Mouse (Mus musculus) spleen, postnatal 10 days (tissue): ENCODE data around the gene Mast3.
A peak's percentile ranks its signal among the peaks of the same experiment; 100 is the strongest.

Experiments used
- DNase-seq, 2 experiments: peaks; one replicate each; pipeline ENCODE4 v3.0.0; 2021 to 2022; ENCODE audit warnings: low spot score in 2 of 2

The Mast3 gene

GRCm38 (mm10) chr8:70762118-70762517 lies 42.7 kb downstream of the Mast3 start:
- DNase-seq, result peak; percentile 51 to 67

GRCm38 (mm10) chr8:70760775-70761406 lies 44.0 kb downstream of the Mast3 start, which contains the start of gene Mpv17l2:
TSS of gene Mpv17l2 (minus strand) at chr8:70760946.
- DNase-seq, result peak; percentile 90 to 96

GRCm38 (mm10) chr8:70760350-70760749 lies 44.5 kb downstream of the Mast3 start:
- peak in 1 of 2 experiments; percentile 60 for DNase-seq

GRCm38 (mm10) chr8:70758616-70759561 lies 46.0 kb downstream of the Mast3 start:
- peak in 1 of 2 experiments; percentile 18 for DNase-seq

GRCm38 (mm10) chr8:70758308-70758615 lies 46.6 kb downstream of the Mast3 start:
- DNase-seq, result peak in 1 of 2 experiments; percentile 12

GRCm38 (mm10) chr8:70757523-70758307 lies 47.1 kb downstream of the Mast3 start:
- peak in 1 of 2 experiments; percentile 56 for DNase-seq

GRCm38 (mm10) chr8:70756476-70757040 lies 48.3 kb downstream of the Mast3 start:
- DNase-seq, result peak in 1 of 2 experiments; percentile 12

GRCm38 (mm10) chr8:70755661-70756475 lies 49.0 kb downstream of the Mast3 start:
- DNase-seq, result peak in 1 of 2 experiments; percentile 15

GRCm38 (mm10) chr8:70754871-70755660 lies 49.8 kb downstream of the Mast3 start:
- DNase-seq, result peak in 1 of 2 experiments; percentile 76

- DNase-seq, result peak; percentile 87 to 97
Observed at GRCm38 (mm10) chr8:70754043-70754870, 50.6 kb downstream of the Mast3 start, which contains the start of gene Rab3a. TSS of gene Rab3a (plus strand) at chr8:70754679.

- DNase-seq, result peak in 1 of 2 experiments; percentile 82
Observed at GRCm38 (mm10) chr8:70753151-70753550, 51.7 kb downstream of the Mast3 start.

- peak in 1 of 2 experiments; percentile 89 for DNase-seq
Observed at GRCm38 (mm10) chr8:70752000-70752764, 52.7 kb downstream of the Mast3 start.

- peak in 1 of 2 experiments; percentile 16 for DNase-seq
Observed at GRCm38 (mm10) chr8:70750128-70750680, 54.6 kb downstream of the Mast3 start.

GRCm38 (mm10) chr8:70749097-70749674 lies 55.7 kb downstream of the Mast3 start:
- DNase-seq, result peak in 1 of 2 experiments; percentile 15

GRCm38 (mm10) chr8:70748246-70749096 lies 56.4 kb downstream of the Mast3 start:
- peak in 1 of 2 experiments; percentile 13 for DNase-seq

- DNase-seq, result peak in 1 of 2 experiments; percentile 12
Observed at GRCm38 (mm10) chr8:70747211-70747890, 57.5 kb downstream of the Mast3 start.
